Mouse (Mus musculus): ENCODE measurements around the gene Tmem129.

- no peak for TF ChIP-seq CTCF (IDR thresholded peaks at IDR 0.05; ENCODE audit: insufficient read depth, low read depth, low read length)
- TF ChIP-seq POLR2A (IDR thresholded peaks at IDR 0.05; ENCODE audit: insufficient read depth, low read depth, low read length) = no peak
These were observed 19.4 kb downstream of the Tmem129 start for GRCm38 (mm10) chr5:33638826-33639225.

All from olfactory bulb, adult 2 months (tissue).